Mouse (Mus musculus): ENCODE results near the gene Nfib.
A peak's percentile ranks its signal among the peaks of the same experiment; 100 is the strongest.

The Nfib gene

GRCm38 (mm10) chr4:82248031-82248430 lies 457.5 kb downstream of the Nfib start:
- no peak for DNase-seq (ENCODE audit: low spot score)

- DNase-seq (ENCODE audit: low spot score), result peak; percentile 88
These were observed 459.3 kb downstream of the Nfib start for GRCm38 (mm10) chr4:82246290-82246689.

Measured in lung, postnatal 25 days (tissue).